Mouse (Mus musculus): ENCODE results near the gene Mfge8.
A peak's percentile ranks its signal among the peaks of the same experiment; 100 is the strongest.

Mfge8 gene

GRCm38 (mm10) chr7:79130385-79130784, 18.5 kb downstream of the Mfge8 start:
- no peak for DNase-seq (ENCODE audit: low read depth, low spot score)

- peak; percentile 58 for DNase-seq (ENCODE audit: low read depth, low spot score)
Observed at GRCm38 (mm10) chr7:79129883-79130282, 19.0 kb downstream of the Mfge8 start.

- no peak for DNase-seq (ENCODE audit: low read depth, low spot score)
Observed at GRCm38 (mm10) chr7:79123465-79123864, 25.4 kb downstream of the Mfge8 start.

- DNase-seq (ENCODE audit: low read depth, low spot score), result no peak
Observed at GRCm38 (mm10) chr7:79113848-79114247, 35.0 kb downstream of the Mfge8 start.

- DNase-seq (ENCODE audit: low read depth, low spot score), result peak; percentile 35
Observed at GRCm38 (mm10) chr7:79096492-79096891, 52.4 kb downstream of the Mfge8 start.

GRCm38 (mm10) chr7:79089111-79089510, 59.7 kb downstream of the Mfge8 start:
- peak; percentile 56 for DNase-seq (ENCODE audit: low read depth, low spot score)
